Mouse (Mus musculus): ENCODE data around the gene Il1r2. TPM values are rescaled to one million over a fixed set of nuclear protein-coding genes. Genes with fewer than 3 reads are reported as not detected.
A peak's percentile ranks its signal among the peaks of the same experiment; 100 is the strongest.

The Il1r2 gene
- total RNA-seq, 1 experiment: 2.6 TPM

DNA sequence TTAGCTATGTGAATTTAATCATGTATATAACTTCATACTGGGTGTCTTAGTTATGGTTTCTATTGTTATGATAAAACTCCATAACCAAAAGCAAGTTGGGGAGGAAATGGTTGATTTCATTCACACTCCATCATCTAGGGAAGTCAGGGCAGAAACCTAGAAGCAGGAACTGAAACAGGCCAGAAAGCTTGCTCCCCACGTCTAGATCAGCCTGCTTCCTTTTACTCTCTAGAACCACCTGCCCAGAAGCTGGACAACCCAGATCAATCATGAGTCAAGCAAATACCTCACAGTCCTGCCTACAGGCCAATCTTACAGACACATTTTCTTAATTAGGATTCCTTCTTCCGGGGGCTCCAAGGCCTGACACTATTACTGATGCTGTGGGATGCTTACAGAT, 7.2 kb downstream of the Il1r2 start:
- TF ChIP-seq HCFC1 (IDR thresholded peaks at IDR 0.05; ENCODE audit: borderline replicate concordance, insufficient read depth, low read length) (no peak), ZNF384 (IDR thresholded peaks at IDR 0.05; ENCODE audit: low read depth, low read length) (no peak), MAFK (IDR thresholded peaks at IDR 0.05; ENCODE audit: insufficient read depth, low read depth, low read length) (no peak), CHD2 (IDR thresholded peaks at IDR 0.05; ENCODE audit: low read depth, low read length) (no peak), ZC3H11A (IDR thresholded peaks at IDR 0.05; ENCODE audit: borderline replicate concordance, low read depth, low read length) (no peak)
- H3K36me3 ChIP-seq (ENCODE audit: control insufficient read depth, insufficient read depth, low read length, poor library complexity, severe bottlenecking): no peaks in the 10 kb centered on the region
- H3K4me3 ChIP-seq (ENCODE audit: insufficient read depth in 1 of 2, low read depth in 1 of 2, low read length in 2 of 2, poor library complexity in 1 of 2, severe bottlenecking in 1 of 2): no peak overlapping the region
- H3K4me1 ChIP-seq (ENCODE audit: control insufficient read depth in 2 of 2, insufficient read depth in 2 of 2, low read length in 2 of 2, poor library complexity in 1 of 2): peaks cover 0 to 2% of the 10 kb centered on the region in 2 experiments; a peak in 1 of 4 replicates
- in situ Hi-C loops (cut with MboI; ENCODE audit: low sequenced_read_pairs in 2 of 2, unreplicated experiment in 2 of 2): no loop called here
- DNase-seq (ENCODE audit: low read depth, low spot score): no peak
- no peak overlapping the region for H3K27ac ChIP-seq (ENCODE audit: insufficient read depth, low read depth, low read length, poor library complexity, severe bottlenecking)
- H3K9ac ChIP-seq (ENCODE audit: insufficient read depth, low read depth, low read length, poor library complexity, severe bottlenecking): no peak overlapping the region
- H3K9me3 ChIP-seq (ENCODE audit: control insufficient read depth, insufficient read depth, low read depth, low read length): no peaks in the 10 kb centered on the region

DNA sequence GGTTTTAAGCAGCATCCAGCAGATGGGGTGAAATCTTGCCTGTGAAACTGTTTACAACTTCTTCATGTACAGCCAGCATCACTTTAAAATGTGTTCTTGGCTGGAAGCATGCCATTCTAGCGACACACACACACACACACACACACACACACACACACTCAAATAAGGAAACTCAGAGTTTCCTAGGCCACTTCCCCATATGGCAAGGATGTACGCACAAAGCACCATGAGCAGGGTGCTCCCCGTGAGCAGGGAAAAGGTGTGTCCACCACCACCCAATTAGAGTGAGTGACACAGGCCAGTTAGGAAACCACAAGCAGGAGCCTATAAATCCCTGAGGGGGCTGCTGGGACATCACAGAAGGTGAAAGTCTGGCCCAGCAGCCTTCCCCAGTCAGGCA, 10.5 kb downstream of the Il1r2 start:
- Histone ChIP-seq H3K9me3 (ENCODE audit: control insufficient read depth, insufficient read depth, low read depth, low read length) (no peaks in the 10 kb centered on the region), H3K4me3 (ENCODE audit: insufficient read depth in 1 of 2, low read depth in 1 of 2, low read length in 2 of 2, poor library complexity in 1 of 2, severe bottlenecking in 1 of 2) (no peak overlapping the region), H3K36me3 (ENCODE audit: control insufficient read depth, insufficient read depth, low read length, poor library complexity, severe bottlenecking) (no peaks in the 10 kb centered on the region), H3K4me1 (ENCODE audit: control insufficient read depth in 2 of 2, insufficient read depth in 2 of 2, low read length in 2 of 2, poor library complexity in 1 of 2) (peaks cover 0 to 2% of the 10 kb centered on the region in 2 experiments; a peak in 1 of 4 replicates), H3K27ac (ENCODE audit: insufficient read depth, low read depth, low read length, poor library complexity, severe bottlenecking) (no peak overlapping the region), H3K9ac (ENCODE audit: insufficient read depth, low read depth, low read length, poor library complexity, severe bottlenecking) (no peak overlapping the region)
- in situ Hi-C loops (cut with MboI; ENCODE audit: low sequenced_read_pairs in 2 of 2, unreplicated experiment in 2 of 2): no loop called here
- TF ChIP-seq ZC3H11A (IDR thresholded peaks at IDR 0.05; ENCODE audit: borderline replicate concordance, low read depth, low read length): no peak
- no peak for TF ChIP-seq MAFK (IDR thresholded peaks at IDR 0.05; ENCODE audit: insufficient read depth, low read depth, low read length)
- no peak for TF ChIP-seq CHD2 (IDR thresholded peaks at IDR 0.05; ENCODE audit: low read depth, low read length)
- TF ChIP-seq HCFC1 (IDR thresholded peaks at IDR 0.05; ENCODE audit: borderline replicate concordance, insufficient read depth, low read length): no peak
- TF ChIP-seq ZNF384 (IDR thresholded peaks at IDR 0.05; ENCODE audit: low read depth, low read length): no peak
- DNase-seq (ENCODE audit: low read depth, low spot score): no peak

DNA sequence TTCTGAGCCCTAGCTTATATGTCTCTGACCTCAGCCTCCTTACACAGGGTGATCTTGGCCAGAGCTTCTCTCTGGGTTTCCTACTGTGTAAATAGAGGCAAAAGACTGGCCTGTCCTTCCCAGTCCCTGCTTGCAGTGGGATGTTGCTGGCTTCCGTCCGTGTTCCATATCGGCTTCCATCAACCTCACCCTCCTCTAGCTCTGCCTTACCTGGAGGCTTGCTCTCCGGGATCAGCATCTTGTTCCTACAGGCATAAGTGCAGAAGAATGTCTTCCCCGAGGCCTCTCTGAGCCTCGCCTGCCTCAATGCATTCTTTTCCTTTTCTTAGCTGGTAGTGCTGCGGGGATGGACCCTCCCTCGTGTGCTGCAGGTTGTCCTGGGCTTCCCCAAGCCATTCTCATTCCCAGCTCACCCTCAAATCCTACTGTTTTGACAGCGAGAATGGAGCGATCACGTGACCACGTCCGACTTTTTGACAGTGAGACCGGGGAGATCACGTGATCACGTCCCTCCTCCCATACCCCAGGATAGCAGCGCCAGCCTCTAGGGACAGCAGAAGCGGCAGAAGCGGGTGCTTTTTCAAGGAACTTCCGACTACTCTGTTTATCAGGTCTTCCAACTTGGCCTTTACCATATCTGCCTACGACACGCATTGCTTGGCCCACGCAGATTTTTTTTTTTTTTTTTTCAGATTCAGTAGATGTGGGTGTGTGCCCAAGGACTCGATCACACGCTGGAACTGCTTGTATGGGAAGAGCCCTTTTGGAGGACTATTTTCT, 11.7 kb downstream of the Il1r2 start:
- no peak for TF ChIP-seq HCFC1 (IDR thresholded peaks at IDR 0.05; ENCODE audit: borderline replicate concordance, insufficient read depth, low read length)
- no peak for TF ChIP-seq MAFK (IDR thresholded peaks at IDR 0.05; ENCODE audit: insufficient read depth, low read depth, low read length)
- Histone ChIP-seq H3K27ac (ENCODE audit: insufficient read depth, low read depth, low read length, poor library complexity, severe bottlenecking) (no peak overlapping the region), H3K4me1 (ENCODE audit: control insufficient read depth in 2 of 2, insufficient read depth in 2 of 2, low read length in 2 of 2, poor library complexity in 1 of 2) (peaks cover 0 to 2% of the 10 kb centered on the region in 2 experiments; a peak in 1 of 4 replicates), H3K36me3 (ENCODE audit: control insufficient read depth, insufficient read depth, low read length, poor library complexity, severe bottlenecking) (no peaks in the 10 kb centered on the region), H3K9me3 (ENCODE audit: control insufficient read depth, insufficient read depth, low read depth, low read length) (no peaks in the 10 kb centered on the region), H3K4me3 (ENCODE audit: insufficient read depth in 1 of 2, low read depth in 1 of 2, low read length in 2 of 2, poor library complexity in 1 of 2, severe bottlenecking in 1 of 2) (peak overlapping the region in 1 of 2 experiments; percentile 15; a peak in 1 of 4 replicates), H3K9ac (ENCODE audit: insufficient read depth, low read depth, low read length, poor library complexity, severe bottlenecking) (no peak overlapping the region)
- DNase-seq (ENCODE audit: low read depth, low spot score): peak; percentile 44
- in situ Hi-C loops (cut with MboI; ENCODE audit: low sequenced_read_pairs in 2 of 2, unreplicated experiment in 2 of 2): no loop called here

DNA sequence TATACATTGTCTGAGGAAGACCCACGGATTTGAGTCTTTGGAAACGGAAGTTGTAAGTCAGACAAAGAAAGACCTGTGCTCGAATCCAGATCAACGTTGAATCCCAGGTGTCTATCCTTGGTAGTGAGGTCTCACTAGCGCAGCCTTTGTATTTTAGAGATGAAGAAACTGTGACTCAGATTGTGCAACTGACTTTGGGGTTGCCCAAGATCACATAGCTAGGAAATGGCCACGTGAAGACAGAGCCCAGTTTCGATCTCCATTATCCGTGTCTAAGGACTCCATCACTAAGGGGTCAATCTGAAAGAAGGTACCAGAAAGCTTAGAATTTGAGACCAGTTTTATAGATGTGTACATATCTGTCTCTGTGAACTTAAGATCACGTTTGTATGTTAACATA, 17.3 kb downstream of the Il1r2 start:
- Histone ChIP-seq H3K36me3 (ENCODE audit: control insufficient read depth, insufficient read depth, low read length, poor library complexity, severe bottlenecking) (no peaks in the 10 kb centered on the region), H3K4me3 (ENCODE audit: insufficient read depth in 1 of 2, low read depth in 1 of 2, low read length in 2 of 2, poor library complexity in 1 of 2, severe bottlenecking in 1 of 2) (no peak overlapping the region), H3K27ac (ENCODE audit: insufficient read depth, low read depth, low read length, poor library complexity, severe bottlenecking) (no peak overlapping the region), H3K4me1 (ENCODE audit: control insufficient read depth in 2 of 2, insufficient read depth in 2 of 2, low read length in 2 of 2, poor library complexity in 1 of 2) (no peaks in the 10 kb centered on the region), H3K9me3 (ENCODE audit: control insufficient read depth, insufficient read depth, low read depth, low read length) (no peaks in the 10 kb centered on the region), H3K9ac (ENCODE audit: insufficient read depth, low read depth, low read length, poor library complexity, severe bottlenecking) (no peak overlapping the region)
- DNase-seq (ENCODE audit: low read depth, low spot score): no peak
- TF ChIP-seq MAFK (IDR thresholded peaks at IDR 0.05; ENCODE audit: insufficient read depth, low read depth, low read length) (no peak), ZNF384 (IDR thresholded peaks at IDR 0.05; ENCODE audit: low read depth, low read length) (no peak), HCFC1 (IDR thresholded peaks at IDR 0.05; ENCODE audit: borderline replicate concordance, insufficient read depth, low read length) (no peak), ZC3H11A (IDR thresholded peaks at IDR 0.05; ENCODE audit: borderline replicate concordance, low read depth, low read length) (no peak), CHD2 (IDR thresholded peaks at IDR 0.05; ENCODE audit: low read depth, low read length) (no peak)
- in situ Hi-C loops (cut with MboI; ENCODE audit: low sequenced_read_pairs in 2 of 2, unreplicated experiment in 2 of 2): no loop called here
